Mouse (Mus musculus): ENCODE measurements around the gene Yipf4. TPM values are rescaled to one million over a fixed set of nuclear protein-coding genes. Genes with fewer than 3 reads are reported as not detected.

The Yipf4 gene
- polyA plus RNA-seq (2012; rRNA removed; ENCODE audit: low replicate concordance), result 22.2 and 42.0 TPM in 2 replicates

DNA sequence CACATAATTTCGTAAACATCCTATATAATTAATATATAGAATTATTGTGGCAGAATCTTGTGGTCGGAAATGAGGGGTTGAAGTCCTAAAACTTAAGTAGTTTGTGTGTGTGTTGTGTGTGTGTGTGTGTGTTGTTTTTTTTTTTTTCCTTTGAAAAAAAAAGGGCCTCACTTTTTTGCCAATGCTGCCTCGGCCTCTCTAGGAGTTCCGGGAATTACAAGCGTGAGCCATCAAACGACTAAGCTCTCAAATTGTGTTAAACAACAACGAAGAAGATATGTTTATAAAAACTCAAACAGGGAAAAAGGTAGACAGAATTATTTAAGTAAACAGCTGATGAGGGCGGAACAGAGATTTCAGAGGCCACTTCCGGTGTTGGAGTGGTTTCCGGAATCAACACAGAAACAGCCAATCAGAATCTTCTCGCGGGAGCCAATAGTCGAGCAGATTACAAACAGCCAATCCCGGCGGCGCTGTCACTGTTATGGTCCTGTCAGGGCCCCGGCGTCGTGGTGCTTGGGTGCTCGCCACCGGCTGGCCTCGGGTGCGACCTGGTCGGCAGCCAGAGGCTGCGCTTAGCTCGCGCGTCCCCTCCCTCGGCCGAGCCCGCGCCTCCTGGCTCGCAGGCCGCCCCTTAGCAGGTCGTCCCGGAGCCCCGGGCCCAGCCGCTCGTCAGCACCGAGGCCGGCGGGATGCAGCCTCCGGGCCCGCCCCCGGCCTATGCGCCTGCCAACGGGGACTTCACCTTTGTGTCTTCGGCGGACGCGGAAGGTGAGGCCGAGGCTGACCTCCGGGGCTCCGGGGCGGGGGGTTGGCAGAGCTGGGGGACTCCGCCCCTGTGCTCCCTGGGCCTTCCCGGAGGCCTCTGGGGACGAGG, at the start of gene Yipf4:
TSS of gene Yipf4 (plus strand) at position 470 of the 877 bp plus-strand sequence.

DNA sequence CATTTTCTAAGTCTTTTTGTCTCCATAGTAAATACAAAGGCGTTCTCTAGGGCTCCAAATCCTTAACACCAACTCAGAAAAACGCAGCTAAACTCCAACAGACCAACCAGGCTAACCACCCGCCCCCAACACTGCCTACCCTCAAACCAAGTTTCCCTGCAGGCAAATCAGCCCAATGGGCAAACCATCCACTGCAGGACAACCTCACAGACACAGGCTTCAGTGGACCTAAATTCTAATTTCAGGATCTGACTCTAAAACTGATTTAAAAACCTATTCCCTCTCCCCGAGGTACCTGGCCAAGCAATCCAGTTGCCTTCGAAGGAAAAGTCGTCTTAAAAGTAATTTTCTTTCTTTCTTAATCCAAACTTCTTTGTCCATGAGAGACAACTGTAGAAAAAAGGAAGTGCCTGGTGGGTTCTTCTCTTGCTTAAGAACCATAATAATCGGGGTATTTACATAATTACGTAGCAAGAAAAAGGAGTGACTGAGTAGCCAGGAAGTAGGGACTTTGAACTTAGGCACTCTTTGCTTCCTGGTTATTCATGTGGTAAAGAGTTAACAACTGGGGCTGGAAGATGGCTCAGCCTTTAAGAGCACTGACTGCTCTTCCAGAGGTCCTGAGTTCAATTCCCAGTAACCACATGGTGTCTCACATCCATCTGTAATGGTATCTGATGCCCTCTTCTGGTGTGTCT, 30.4 kb upstream of the Yipf4 start, which contains the start of gene Nlrc4:
TSS of gene Nlrc4 (minus strand) at position 432 of the 698 bp plus-strand sequence.

DNA sequence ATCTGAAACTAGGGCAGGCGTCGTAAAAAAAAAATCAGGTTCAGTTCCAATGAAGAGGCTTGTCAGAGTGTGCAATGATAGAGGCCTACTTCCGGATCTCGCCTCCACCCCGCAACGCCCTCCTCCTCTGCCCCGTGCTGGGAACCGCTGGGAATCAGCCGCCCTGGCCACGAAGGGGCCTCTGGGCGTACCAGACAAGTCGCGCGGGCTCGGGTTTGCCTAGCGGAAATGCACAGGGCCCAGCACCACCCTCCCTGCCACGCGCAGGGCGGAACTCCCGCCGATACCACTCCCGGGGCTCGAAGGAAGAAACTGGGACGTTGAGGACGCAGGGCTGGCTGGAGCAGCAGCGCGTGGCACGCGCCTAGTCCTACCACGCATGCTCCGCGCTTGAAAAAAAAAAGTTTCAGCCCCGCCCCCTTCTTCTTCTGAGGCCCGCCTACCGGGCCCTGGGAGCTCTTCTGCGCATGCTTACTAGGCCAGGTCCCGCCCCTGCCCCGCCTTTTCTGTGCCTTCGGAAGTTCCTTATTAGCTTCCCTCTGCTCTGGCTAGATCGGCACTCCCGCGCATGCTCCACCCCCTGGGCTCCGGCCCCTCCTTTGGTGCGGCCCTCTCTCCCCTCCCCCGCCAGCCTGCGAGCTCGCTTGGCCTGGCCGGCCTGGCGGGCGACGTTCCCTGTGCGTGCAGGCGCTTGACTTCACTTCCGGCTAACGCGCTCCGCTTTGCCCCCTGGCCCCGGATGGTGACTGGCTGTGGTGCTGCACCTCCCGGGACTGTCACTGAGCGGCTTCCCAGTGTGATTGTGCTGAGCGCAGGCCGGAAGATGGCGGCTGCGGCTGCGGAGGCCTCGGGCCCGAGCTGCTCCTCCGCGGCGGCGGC, 38.7 kb downstream of the Yipf4 start, which contains the start of gene Birc6:
TSS of gene Birc6 (plus strand) at position 567 of the 879 bp plus-strand sequence.

Other genes with a start within 250 kb of the Yipf4 start
- 57.7 and 65.3 TPM in 2 replicates for gene Memo1, start 194.0 kb upstream of the Yipf4 start, polyA plus RNA-seq (2012; rRNA removed; ENCODE audit: low replicate concordance)
- 24.7 and 35.7 TPM in 2 replicates for gene Dpy30, start 165.5 kb upstream of the Yipf4 start, polyA plus RNA-seq (2012; rRNA removed; ENCODE audit: low replicate concordance)
- 5.0 and 7.5 TPM in 2 replicates for gene Spast, start 150.5 kb upstream of the Yipf4 start, polyA plus RNA-seq (2012; rRNA removed; ENCODE audit: low replicate concordance)
- 22.6 and 29.4 TPM in 2 replicates for gene Slc30a6, start 93.9 kb upstream of the Yipf4 start, polyA plus RNA-seq (2012; rRNA removed; ENCODE audit: low replicate concordance)
- gene Nlrc4, start 30.4 kb upstream of the Yipf4 start, polyA plus RNA-seq (2012; rRNA removed; ENCODE audit: low replicate concordance), result 0.44 and 0.58 TPM in 2 replicates
- 78.4 and 115 TPM in 2 replicates for gene Birc6, start 38.8 kb downstream of the Yipf4 start, polyA plus RNA-seq (2012; rRNA removed; ENCODE audit: low replicate concordance)
- 4.9 and 9.7 TPM in 2 replicates for gene Ttc27, start 228.2 kb downstream of the Yipf4 start, polyA plus RNA-seq (2012; rRNA removed; ENCODE audit: low replicate concordance)